Comparison of ENCODE assay signal across 24 mouse cellular contexts in genomic region chr12:39766988-39767387, GRCm38 (mm10).
DNase-seq lines count a peak whose midpoint lies in the region; ATAC-seq and TF ChIP-seq lines count a peak whose summit lies in the region.
"Had no signal": no experiment of that assay in that cellular context is flagged by ENCODE, and none has a peak within 500 bp of the region (broad histone marks: within the 10 kb centered on the region; RNA-seq: fewer than 3 reads in every experiment).

No protein-coding gene starts in this region.

- no peak for DNase-seq in forebrain, postnatal 0 days
- no peak for DNase-seq in forebrain, embryonic 10.5 days (ENCODE audit: extremely low spot score, low spot score)
- peak; percentile 40 for DNase-seq in brain, embryonic 14.5 days (ENCODE audit: low read depth)
- DNase-seq: adrenal gland, adult 8-10 months; adrenal gland, postnatal 14 days; adrenal gland, postnatal 36 days; B cell, adult 2 months; cerebellum, adult 11 months; cerebellum, adult 18-20 months; cerebellum, adult 8-10 months; cerebellum, adult 9-11 months; cerebellum, postnatal 14 days; cerebellum, postnatal 36 days; embryo, embryonic 11 days had no signal

- no peaks in the 10 kb centered on the region for H3K4me1 ChIP-seq in forebrain, embryonic 13.5 days
- H3K4me1 ChIP-seq in forebrain, embryonic 15.5 days = no peaks in the 10 kb centered on the region
- no peaks in the 10 kb centered on the region for H3K4me1 ChIP-seq in forebrain, postnatal 0 days (ENCODE audit: insufficient read depth)
- no peaks in the 10 kb centered on the region for H3K4me1 ChIP-seq in forebrain, embryonic 10.5 days
- H3K4me1 ChIP-seq: embryonic facial prominence, embryonic 13.5 days; embryonic facial prominence, embryonic 15.5 days had no signal

- no peaks in the 10 kb centered on the region for H3K36me3 ChIP-seq in forebrain, embryonic 13.5 days (ENCODE audit: poor library complexity, severe bottlenecking)
- H3K36me3 ChIP-seq in forebrain, embryonic 15.5 days = no peaks in the 10 kb centered on the region
- no peaks in the 10 kb centered on the region for H3K36me3 ChIP-seq in forebrain, postnatal 0 days (ENCODE audit: insufficient read depth)
- no peaks in the 10 kb centered on the region for H3K36me3 ChIP-seq in forebrain, embryonic 10.5 days (replicated peaks)
- H3K36me3 ChIP-seq: embryonic facial prominence, embryonic 13.5 days; embryonic facial prominence, embryonic 15.5 days; G1E had no signal

- H3K9me3 ChIP-seq in forebrain, embryonic 13.5 days (replicated peaks) = no peaks in the 10 kb centered on the region
- no peaks in the 10 kb centered on the region for H3K9me3 ChIP-seq in forebrain, embryonic 15.5 days
- no peaks in the 10 kb centered on the region for H3K9me3 ChIP-seq in forebrain, postnatal 0 days (ENCODE audit: low read length)
- no peaks in the 10 kb centered on the region for H3K9me3 ChIP-seq in forebrain, embryonic 10.5 days
- H3K9me3 ChIP-seq: embryonic facial prominence, embryonic 13.5 days; embryonic facial prominence, embryonic 15.5 days; G1E had no signal

- no peak overlapping the region for H3K4me2 ChIP-seq in forebrain, embryonic 13.5 days
- no peak overlapping the region for H3K4me2 ChIP-seq in forebrain, embryonic 15.5 days (replicated peaks)
- no peak overlapping the region for H3K4me2 ChIP-seq in forebrain, postnatal 0 days (ENCODE audit: low read depth)
- H3K4me2 ChIP-seq: embryonic facial prominence, embryonic 13.5 days; embryonic facial prominence, embryonic 15.5 days had no signal

- no peak overlapping the region for H3K4me3 ChIP-seq in forebrain, embryonic 13.5 days
- no peak overlapping the region for H3K4me3 ChIP-seq in forebrain, embryonic 15.5 days
- H3K4me3 ChIP-seq in forebrain, postnatal 0 days (ENCODE audit: low read depth, low read length) = no peak overlapping the region
- no peak overlapping the region for H3K4me3 ChIP-seq in forebrain, embryonic 10.5 days
- H3K4me3 ChIP-seq: embryonic facial prominence, embryonic 13.5 days; embryonic facial prominence, embryonic 15.5 days; erythroblast, embryonic 14.5 days had no signal

- TF ChIP-seq CTCF in forebrain, postnatal 0 days (IDR thresholded peaks at IDR 0.05; ENCODE audit: low read depth) = no peak
- no peak for TF ChIP-seq CTCF in brain, embryonic 14.5 days (IDR thresholded peaks at IDR 0.05; ENCODE audit: borderline replicate concordance, extremely low read depth, insufficient read depth, insufficient read length)

- H3K27me3 ChIP-seq in forebrain, embryonic 13.5 days = no peaks in the 10 kb centered on the region
- no peaks in the 10 kb centered on the region for H3K27me3 ChIP-seq in forebrain, embryonic 15.5 days
- no peaks in the 10 kb centered on the region for H3K27me3 ChIP-seq in forebrain, postnatal 0 days (ENCODE audit: insufficient read depth, low read length)
- H3K27me3 ChIP-seq in forebrain, embryonic 10.5 days (ENCODE audit: poor library complexity, severe bottlenecking) = no peaks in the 10 kb centered on the region
- H3K27me3 ChIP-seq: CH12.LX; embryonic facial prominence, embryonic 13.5 days; embryonic facial prominence, embryonic 15.5 days had no signal

- no peak for TF ChIP-seq POLR2A in brain, embryonic 14.5 days (IDR thresholded peaks at IDR 0.05; ENCODE audit: borderline replicate concordance, extremely low read depth, insufficient read depth, insufficient read length, poor library complexity, severe bottlenecking)

- ATAC-seq in forebrain, embryonic 13.5 days = peak; percentile 57; the same call in 1 of the 2 replicates
- ATAC-seq in forebrain, embryonic 15.5 days (replicated peaks) = no peak
- peak; percentile 54; the same call in 1 of the 2 replicates for ATAC-seq in forebrain, postnatal 0 days
- ATAC-seq: activated CD4-positive, CD25-positive, alpha-beta regulatory T cell, adult 4 months; CD4-positive, CD25-positive, alpha-beta regulatory T cell, adult 4 months; Patski had no signal

- WGBS in forebrain, embryonic 13.5 days = 77% methylated on average over 11 of the region's 11 CpGs
- 70% methylated on average over 11 of the region's 11 CpGs for WGBS in forebrain, embryonic 15.5 days
- WGBS in forebrain, postnatal 0 days = 66% methylated on average over 11 of the region's 11 CpGs
- 91% methylated on average over 11 of the region's 11 CpGs for WGBS in forebrain, embryonic 10.5 days

- H3K9ac ChIP-seq in forebrain, embryonic 13.5 days = no peak overlapping the region
- no peak overlapping the region for H3K9ac ChIP-seq in forebrain, embryonic 15.5 days (replicated peaks)
- no peak overlapping the region for H3K9ac ChIP-seq in forebrain, postnatal 0 days
- H3K9ac ChIP-seq: embryonic facial prominence, embryonic 13.5 days; embryonic facial prominence, embryonic 15.5 days had no signal

- H3K27ac ChIP-seq in forebrain, embryonic 13.5 days = no peak overlapping the region
- no peak overlapping the region for H3K27ac ChIP-seq in forebrain, embryonic 15.5 days (replicated peaks)
- no peak overlapping the region for H3K27ac ChIP-seq in forebrain, postnatal 0 days (ENCODE audit: low read depth, low read length)
- H3K27ac ChIP-seq in forebrain, embryonic 10.5 days = no peak overlapping the region
- H3K27ac ChIP-seq: embryonic facial prominence, embryonic 13.5 days; embryonic facial prominence, embryonic 15.5 days had no signal
